Mouse (Mus musculus) MEL (cell line): ENCODE measurements at regions not wholly inside any gene's neighbourhood (a gene's known extent, or its start where the extent isn't known, plus 50 kb on each side); places are given as distances from the start of the nearest gene placed in this dataset.

ENCODE experiments used
- CHD1 ChIP-seq: IDR thresholded peaks from 2 replicates; pipeline ENCODE4 v1.6.1; 2012; ENCODE audit warnings: low read depth, mild to moderate bottlenecking, inconsistent platforms, low read length, improper control_type of control experiment
- CTCF ChIP-seq, 3 experiments: IDR thresholded peaks in 2 of 3; conservative IDR thresholded peaks in 1 of 3; 2 replicates each; pipeline ENCODE4 v1.5.1; 2011 to 2012; ENCODE audit warnings: low read length in 3 of 3, low read depth in 2 of 3, mild to moderate bottlenecking in 2 of 3, improper control_type of control experiment in 1 of 3, inconsistent platforms in 1 of 3, mixed read lengths in 1 of 3, moderate library complexity in 1 of 3; ENCODE audit not compliant: control insufficient read depth in 1 of 3, insufficient read depth in 1 of 3, poor library complexity in 1 of 3, severe bottlenecking in 1 of 3
- EP300 ChIP-seq, 2 experiments: IDR thresholded peaks; 2 replicates each; pipeline ENCODE4 v1.6.1; 2011; ENCODE audit warnings: improper control_type of control experiment in 2 of 2, low read length in 2 of 2, low read depth in 1 of 2, mild to moderate bottlenecking in 1 of 2
- ETS1 ChIP-seq: IDR thresholded peaks from 2 replicates; pipeline ENCODE4 v1.6.1; 2012; ENCODE audit warnings: low read depth, mild to moderate bottlenecking, inconsistent platforms, low read length, improper control_type of control experiment, moderate library complexity
- JUND ChIP-seq: IDR thresholded peaks from 2 replicates; pipeline ENCODE4 v1.6.1; 2011; ENCODE audit warnings: low read depth, mild to moderate bottlenecking, improper control_type of control experiment, low read length
- MAX ChIP-seq: IDR thresholded peaks from 2 replicates; pipeline ENCODE4 v1.6.1; 2011; ENCODE audit warnings: low read length, improper control_type of control experiment
- NRF1 ChIP-seq: IDR thresholded peaks from 2 replicates; pipeline ENCODE4 v1.6.1; 2014; ENCODE audit warnings: low read depth, mild to moderate bottlenecking, inconsistent platforms, low read length, improper control_type of control experiment, moderate library complexity; ENCODE audit not compliant: poor library complexity, insufficient read depth, severe bottlenecking
- POLR2A ChIP-seq, 2 experiments: IDR thresholded peaks; 2 replicates each; pipeline ENCODE4 v1.6.1; 2011 to 2012; ENCODE audit warnings: low read length in 2 of 2, mild to moderate bottlenecking in 2 of 2, control low read depth in 1 of 2, improper control_type of control experiment in 1 of 2, low read depth in 1 of 2, moderate library complexity in 1 of 2; ENCODE audit not compliant: control insufficient read depth in 1 of 2, insufficient read depth in 1 of 2, poor library complexity in 1 of 2
- POLR2AphosphoS5 ChIP-seq: IDR thresholded peaks from 2 replicates; pipeline ENCODE4 v1.6.1; 2012; ENCODE audit warnings: low read depth, borderline replicate concordance, mild to moderate bottlenecking, inconsistent platforms, low read length, moderate library complexity, mixed read lengths
- RAD21 ChIP-seq: IDR thresholded peaks from 2 replicates; pipeline ENCODE4 v1.6.1; 2011; ENCODE audit warnings: mild to moderate bottlenecking, low read depth, low read length, improper control_type of control experiment
- SIN3A ChIP-seq: IDR thresholded peaks from 2 replicates; pipeline ENCODE4 v1.6.1; 2012; ENCODE audit warnings: low read length, improper control_type of control experiment, inconsistent platforms
- USF2 ChIP-seq, 2 experiments: IDR thresholded peaks; 2 replicates each; pipeline ENCODE4 v1.6.1; 2011 to 2012; ENCODE audit warnings: improper control_type of control experiment in 2 of 2, low read length in 2 of 2, borderline replicate concordance in 1 of 2, inconsistent platforms in 1 of 2, low read depth in 1 of 2, mild to moderate bottlenecking in 1 of 2; ENCODE audit not compliant: insufficient read depth in 1 of 2
- ZMIZ1 ChIP-seq: IDR thresholded peaks from 2 replicates; pipeline ENCODE4 v1.6.1; 2012; ENCODE audit warnings: low read depth, mild to moderate bottlenecking, inconsistent platforms, low read length, improper control_type of control experiment, moderate library complexity

DNA sequence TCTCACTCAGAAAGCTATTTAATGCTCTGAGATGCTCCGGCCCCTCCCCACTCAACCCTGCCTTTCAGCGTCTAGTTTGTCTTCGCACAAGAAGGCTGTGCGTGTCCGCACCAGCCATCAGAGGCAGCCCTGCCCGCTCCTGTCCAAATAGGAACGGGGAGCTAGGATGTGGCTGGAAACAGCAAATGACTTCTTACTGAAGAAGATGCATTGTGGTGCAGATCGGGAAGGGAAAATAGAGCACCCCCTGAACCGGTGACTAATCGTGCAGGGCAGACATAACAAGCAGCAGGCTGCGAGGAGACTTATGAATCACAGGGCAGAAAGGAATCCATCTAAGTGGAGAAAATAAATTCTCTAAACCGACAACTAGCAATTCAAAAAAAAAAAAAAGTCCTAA is 324.5 kb upstream of the Runx1 start:
- TF ChIP-seq ETS1 (no peak), SIN3A (no peak), CTCF (IDR thresholded peaks at IDR 0.05 in 2 of 3, conservative IDR thresholded peaks at IDR 0.05 in 1 of 3; ENCODE audit: control insufficient read depth in 1 of 3, insufficient read depth in 1 of 3, low read depth in 2 of 3, low read length in 3 of 3, poor library complexity in 1 of 3, severe bottlenecking in 1 of 3) (no peak), JUND (no peak), POLR2AphosphoS5 (no peak), NRF1 (no peak), CHD1 (no peak), EP300 (IDR thresholded peaks at IDR 0.05; ENCODE audit: low read depth in 1 of 2, low read length in 2 of 2) (no peak), ZMIZ1 (no peak), POLR2A (IDR thresholded peaks at IDR 0.05; ENCODE audit: control insufficient read depth in 1 of 2, insufficient read depth in 1 of 2, low read depth in 1 of 2, low read length in 2 of 2, poor library complexity in 1 of 2) (no peak), USF2 (IDR thresholded peaks at IDR 0.05; ENCODE audit: borderline replicate concordance in 1 of 2, insufficient read depth in 1 of 2, low read depth in 1 of 2, low read length in 2 of 2) (no peak), RAD21 (no peak), MAX (no peak)
